Mouse (Mus musculus) liver, embryonic 11.5 days (tissue): Measurements from ENCODE around the gene Trim43a. TPM values are rescaled to one million over a fixed set of nuclear protein-coding genes. Genes with fewer than 3 reads are reported as not detected.
"Not testable (repeated sequence)": the region's sequence is repeated elsewhere in the genome, so short reads cannot be mapped to it uniquely, and the experiment has no call there.

Experiments used
- ATAC-seq: fragments of 200-750 bp; cut with Nextera tagmentation; replicated peaks from 2 replicates; pipeline ENCODE4 v1.8.0; 2017; ENCODE audit warnings: moderate number of reproducible peaks, mild to moderate bottlenecking, moderate TSS enrichment, moderate library complexity; ENCODE audit not compliant: low FRiP score
- DNase-seq: peaks from one replicate; pipeline ENCODE4 v3.0.0-alpha.2; 2017; ENCODE audit warnings: low spot score
- H3K27ac ChIP-seq: fragments of 300-500 bp; sonication (generic); 2 replicates; pipeline ENCODE4 v1.5.1; 2014; ENCODE audit warnings: mild to moderate bottlenecking, low read depth, low read length, control low read depth
- H3K27me3 ChIP-seq: fragments of 300-500 bp; sonication (generic); replicated peaks from 2 replicates; pipeline ENCODE4 v1.6.1; 2014; ENCODE audit warnings: low read length, mixed read lengths; ENCODE audit not compliant: control insufficient read depth, insufficient read depth
- H3K36me3 ChIP-seq: fragments of 300-500 bp; sonication (generic); 2 replicates; pipeline ENCODE4 v1.6.1; 2014; ENCODE audit warnings: mild to moderate bottlenecking, low read length, moderate library complexity, mixed read lengths; ENCODE audit not compliant: control insufficient read depth, insufficient read depth
- H3K4me1 ChIP-seq: fragments of 300-500 bp; sonication (generic); replicated peaks from 2 replicates; pipeline ENCODE4 v1.6.1; 2014; ENCODE audit warnings: low read length, mixed read lengths; ENCODE audit not compliant: control insufficient read depth, insufficient read depth
- H3K4me2 ChIP-seq: fragments of 300-500 bp; sonication (generic); 2 replicates; pipeline ENCODE4 v1.6.1; 2014; ENCODE audit warnings: mild to moderate bottlenecking, control low read depth, moderate library complexity
- H3K4me3 ChIP-seq: fragments of 300-500 bp; sonication (generic); 2 replicates; pipeline ENCODE4 v1.5.1; 2014; ENCODE audit warnings: low read depth, low read length, control low read depth
- H3K9ac ChIP-seq: fragments of 300-500 bp; sonication (generic); 2 replicates; pipeline ENCODE4 v1.6.1; 2014; ENCODE audit warnings: low read depth, low read length, control low read depth
- H3K9me3 ChIP-seq: fragments of 300-500 bp; sonication (generic); 2 replicates; pipeline ENCODE4 v1.6.1; 2016; ENCODE audit warnings: low read length, inconsistent platforms, mixed read lengths; ENCODE audit not compliant: control insufficient read depth
- WGBS: fragments of 180-500 bp; shearing (Covaris S2); extraction: QIAGEN DNeasy Blood & Tissue Kit; methylation state at CpG from one replicate; pipeline ENCODE4 v1.1.7; 2014; 5-methylcytosine and 5-hydroxymethylcytosine counted together
- polyA plus RNA-seq: library from polyadenylated mRNA; unstranded; fragments of >200 nt; fragmentation: Nextera tagmentation; extraction: Ambion mirVana; gene quantifications from 2 replicates; pipeline ENCODE4 v1.2.1, GENCODE M21; 2014

Trim43a gene
- polyA plus RNA-seq, 1 experiment from 2014 or later = not detected

- H3K9me3 ChIP-seq = no peaks in the 10 kb centered on the region
- no peaks in the 10 kb centered on the region for H3K36me3 ChIP-seq
- H3K4me3 ChIP-seq = peak within 1 kb of the TSS; percentile 88
- H3K27me3 ChIP-seq = no peaks in the 10 kb centered on the region
- peak; percentile 94 for ATAC-seq
- H3K4me1 ChIP-seq = peaks cover 12% of the 10 kb centered on the region
- peak within 1 kb of the TSS; percentile 72 for H3K9ac ChIP-seq
- peak; percentile 78 for DNase-seq
- WGBS = under 1% methylated on average over 30 of the region's 30 CpGs
- H3K27ac ChIP-seq = peak within 1 kb of the TSS; percentile 46
- peak within 1 kb of the TSS; percentile 69 for H3K4me2 ChIP-seq
Measured at GRCm38 (mm10) chr9:88547851-88548613, 32.7 kb upstream of the Trim43a start, which contains the start of gene Zfp949. Gene Zfp949, plus strand, starts transcription at chr9:88548020.

- Histone ChIP-seq H3K36me3 (no peaks in the 10 kb centered on the region), H3K9ac (peak overlapping the region; percentile 72), H3K4me1 (peaks cover 12% of the 10 kb centered on the region), H3K9me3 (no peaks in the 10 kb centered on the region), H3K4me3 (peak overlapping the region; percentile 88), H3K4me2 (peak overlapping the region; percentile 69), H3K27me3 (no peaks in the 10 kb centered on the region), H3K27ac (peak overlapping the region; percentile 46; the same call in 1 of the 2 replicates)
- WGBS = 5% methylated on average over 8 of the region's 8 CpGs
- DNase-seq (no peak), ATAC-seq (0 out of 2 replicates have a peak, but pooled peaks have one; percentile 0)
Measured at GRCm38 (mm10) chr9:88548614-88548945, 32.1 kb upstream of the Trim43a start.

GRCm38 (mm10) chr9:88553071-88553470, 27.6 kb upstream of the Trim43a start:
- peaks cover 9% of the 10 kb centered on the region for H3K4me1 ChIP-seq
- no peak overlapping the region for H3K4me3 ChIP-seq
- H3K27ac ChIP-seq = no peak overlapping the region
- H3K9me3 ChIP-seq = no peaks in the 10 kb centered on the region
- H3K27me3 ChIP-seq = no peaks in the 10 kb centered on the region
- ATAC-seq (no peak), DNase-seq (no peak)
- no peak overlapping the region for H3K4me2 ChIP-seq
- WGBS = 97% methylated on average over 14 of the region's 14 CpGs
- H3K36me3 ChIP-seq = peaks cover 4% of the 10 kb centered on the region; the same call in 1 of the 2 replicates
- no peak overlapping the region for H3K9ac ChIP-seq

- no peaks in the 10 kb centered on the region for H3K4me1 ChIP-seq
- no peak overlapping the region for H3K9ac ChIP-seq
- no peak for ATAC-seq
- WGBS = 88% methylated on average over 4 of the region's 4 CpGs
- no peak overlapping the region for H3K4me2 ChIP-seq
- no peak for DNase-seq
- peaks cover 9% of the 10 kb centered on the region; the same call in 1 of the 2 replicates for H3K36me3 ChIP-seq
- no peaks in the 10 kb centered on the region for H3K9me3 ChIP-seq
- H3K4me3 ChIP-seq = no peak overlapping the region
- H3K27me3 ChIP-seq = no peaks in the 10 kb centered on the region
- H3K27ac ChIP-seq = no peak overlapping the region
Measured at GRCm38 (mm10) chr9:88558146-88558545, 22.5 kb upstream of the Trim43a start.

- ATAC-seq, H3K4me2 ChIP-seq, H3K27me3 ChIP-seq, H3K27ac ChIP-seq, H3K9ac ChIP-seq, DNase-seq, H3K4me1 ChIP-seq, H3K4me3 ChIP-seq, H3K9me3 ChIP-seq, H3K36me3 ChIP-seq: not testable (repeated sequence)
- 90% methylated on average over 2 of the region's 2 CpGs for WGBS
Measured at GRCm38 (mm10) chr9:88561476-88561875, 19.2 kb upstream of the Trim43a start.

DNA sequence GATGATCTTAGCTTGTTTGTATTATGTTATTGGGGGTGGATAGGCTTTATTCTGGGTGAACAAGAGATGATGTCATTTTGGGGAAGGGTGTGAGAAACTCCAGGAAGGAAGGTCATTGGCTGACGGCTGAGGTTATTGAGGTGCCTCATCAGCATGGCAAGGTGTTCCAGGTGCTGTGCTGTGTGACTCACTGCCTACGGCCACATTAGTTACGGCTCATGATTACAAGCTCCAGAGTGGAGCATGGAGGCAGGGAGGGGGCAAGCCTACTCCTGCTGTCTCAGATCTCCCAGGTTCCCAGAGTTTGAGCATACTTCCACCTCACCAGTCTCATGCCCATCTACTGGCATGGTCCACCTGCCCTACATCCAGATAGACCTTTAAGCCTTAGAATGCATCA, 10.2 kb upstream of the Trim43a start:
- WGBS = 93% methylated on average over 3 of the region's 3 CpGs
- Histone ChIP-seq H3K36me3 (peaks cover 32% of the 10 kb centered on the region), H3K9me3 (peaks cover 21% of the 10 kb centered on the region)
- H3K27me3 ChIP-seq, H3K4me2 ChIP-seq, H3K27ac ChIP-seq, H3K9ac ChIP-seq, ATAC-seq, H3K4me1 ChIP-seq, DNase-seq, H3K4me3 ChIP-seq: not testable (repeated sequence)

DNA sequence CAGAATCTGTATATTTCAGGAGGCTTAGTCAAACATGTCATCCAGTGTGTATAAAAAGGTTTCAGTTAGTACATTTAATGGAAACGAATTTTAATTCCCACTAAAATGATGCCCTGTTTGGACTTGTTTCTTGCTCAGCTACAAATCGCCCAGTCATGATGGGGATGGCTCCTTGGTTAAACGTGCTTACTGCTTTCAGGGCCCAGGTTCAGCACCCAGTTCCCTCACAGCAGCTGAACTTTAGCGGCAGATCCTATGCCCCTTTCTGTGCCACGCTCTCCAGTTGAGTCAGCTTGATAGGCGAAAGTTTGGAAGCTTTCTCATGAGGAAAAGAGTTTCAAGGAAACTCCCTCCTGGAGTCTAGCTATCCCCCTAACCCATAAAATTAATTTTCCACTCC, 13.0 kb downstream of the Trim43a start:
- not testable (repeated sequence) for H3K4me1 ChIP-seq, ATAC-seq, H3K9ac ChIP-seq, H3K36me3 ChIP-seq, H3K4me3 ChIP-seq, H3K9me3 ChIP-seq, H3K27ac ChIP-seq, H3K27me3 ChIP-seq, DNase-seq, H3K4me2 ChIP-seq
- WGBS = 70% methylated on average over 6 of the region's 6 CpGs

DNA sequence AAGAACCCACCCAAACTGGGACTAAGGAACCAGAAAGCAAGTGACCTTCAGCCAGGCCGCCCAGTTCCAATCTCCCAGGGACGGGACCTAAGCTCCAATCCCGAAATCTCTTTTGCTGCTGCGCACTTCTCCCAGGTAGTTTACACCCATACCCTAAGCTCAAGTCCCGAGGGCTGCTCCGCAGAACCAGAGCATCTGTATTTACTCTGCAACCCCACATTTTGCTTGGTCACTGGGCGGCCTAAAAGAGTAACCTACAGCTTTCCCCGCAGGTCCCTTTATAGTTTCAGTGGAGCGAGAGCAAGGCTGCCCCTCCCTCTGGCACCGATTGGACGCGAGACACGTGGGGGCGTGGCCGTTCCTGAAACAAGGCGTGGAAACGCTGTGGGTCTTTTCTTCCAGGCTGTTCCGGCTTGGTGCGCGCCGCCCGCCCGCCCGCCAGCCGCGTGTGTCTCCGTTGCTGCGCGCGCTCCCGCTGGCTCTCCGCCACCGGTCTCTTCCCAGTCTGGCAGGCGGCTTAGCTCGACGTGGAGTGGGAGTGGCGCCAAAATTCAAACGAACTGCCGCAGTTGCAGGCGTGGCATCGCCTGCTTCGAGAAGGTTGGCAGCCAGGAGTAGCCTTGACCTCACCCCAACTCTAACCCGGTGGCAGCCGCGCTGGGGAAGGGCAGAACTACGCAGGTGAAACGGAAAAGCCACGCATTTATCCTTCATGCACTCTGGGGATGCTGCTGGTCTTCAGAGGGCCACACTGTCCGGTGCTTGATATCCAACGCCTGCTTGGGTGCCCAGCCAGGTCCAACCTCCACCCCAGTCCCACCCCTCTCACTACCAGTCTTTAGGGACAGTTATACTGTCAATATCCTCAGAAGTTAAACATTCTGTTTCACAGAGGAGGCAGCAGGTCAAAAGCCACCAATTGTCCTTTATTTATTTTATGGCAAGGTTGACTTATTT, 18.8 kb downstream of the Trim43a start:
- H3K36me3 ChIP-seq, H3K27ac ChIP-seq, H3K4me1 ChIP-seq, H3K9me3 ChIP-seq, H3K27me3 ChIP-seq: not testable (repeated sequence)
- H3K9ac ChIP-seq = peak overlapping the region; percentile 52; the same call in 1 of the 2 replicates
- H3K4me3 ChIP-seq = peak overlapping the region; percentile 44
- DNase-seq (peak; percentile 85), ATAC-seq (peak; percentile 100)
- 1% methylated on average over 45 of the region's 50 CpGs for WGBS
- H3K4me2 ChIP-seq = peak overlapping the region; percentile 65
